Mouse (Mus musculus) neural tube, embryonic 11.5 days (tissue): ENCODE results near the gene Ostn. TPM values are rescaled to one million over a fixed set of nuclear protein-coding genes. Genes with fewer than 3 reads are reported as not detected.
"Not testable (repeated sequence)": the region's sequence is repeated elsewhere in the genome, so short reads cannot be mapped to it uniquely, and the experiment has no call there.

Experiments
- ATAC-seq: fragments of 200-750 bp; cut with Nextera tagmentation; 2 replicates; pipeline ENCODE4 v1.8.0; 2017; ENCODE audit warnings: moderate number of reproducible peaks, mild to moderate bottlenecking, moderate TSS enrichment, moderate library complexity; ENCODE audit not compliant: insufficient read depth, low FRiP score, low TSS enrichment
- DNase-seq: peaks from one replicate; pipeline ENCODE4 v3.0.0-alpha.2; 2015; ENCODE audit warnings: low spot score
- H3K27ac ChIP-seq: fragments of 300-500 bp; sonication (generic); 2 replicates; pipeline ENCODE4 v1.5.1; 2014; ENCODE audit warnings: low read depth, mild to moderate bottlenecking, low read length
- H3K27me3 ChIP-seq: fragments of 300-500 bp; sonication (generic); 2 replicates; pipeline ENCODE4 v1.6.1; 2014; ENCODE audit warnings: mild to moderate bottlenecking, low read length, mixed read lengths; ENCODE audit not compliant: control insufficient read depth, insufficient read depth
- H3K36me3 ChIP-seq: fragments of 300-500 bp; sonication (generic); 2 replicates; pipeline ENCODE4 v1.6.1; 2014; ENCODE audit warnings: mild to moderate bottlenecking, low read length, moderate library complexity, mixed read lengths; ENCODE audit not compliant: control insufficient read depth, insufficient read depth
- H3K4me1 ChIP-seq: fragments of 300-500 bp; sonication (generic); 2 replicates; pipeline ENCODE4 v1.6.1; 2014; ENCODE audit warnings: low read length, mixed read lengths; ENCODE audit not compliant: control insufficient read depth, insufficient read depth
- H3K4me2 ChIP-seq: fragments of 300-500 bp; sonication (generic); 2 replicates; pipeline ENCODE4 v1.6.1; 2014; ENCODE audit warnings: low read depth, mild to moderate bottlenecking, moderate library complexity
- H3K4me3 ChIP-seq: fragments of 300-500 bp; sonication (generic); 2 replicates; pipeline ENCODE4 v1.5.1; 2014; ENCODE audit warnings: low read depth, low read length
- H3K9ac ChIP-seq: fragments of 300-500 bp; sonication (generic); 2 replicates; pipeline ENCODE4 v1.6.1; 2014; ENCODE audit warnings: mild to moderate bottlenecking, low read length
- H3K9me3 ChIP-seq: fragments of 300-500 bp; sonication (generic); 2 replicates; pipeline ENCODE4 v1.6.1; 2016; ENCODE audit warnings: low read length; ENCODE audit not compliant: control insufficient read depth
- WGBS: fragments of 180-500 bp; shearing (Covaris S2); extraction: QIAGEN DNeasy Blood & Tissue Kit; methylation state at CpG from one replicate; pipeline ENCODE4 v1.1.7; 2014; 5-methylcytosine and 5-hydroxymethylcytosine counted together
- polyA plus RNA-seq: library from polyadenylated mRNA; unstranded; fragments of >200 nt; fragmentation: Nextera tagmentation; extraction: Ambion mirVana; gene quantifications from 2 replicates; pipeline ENCODE4 v1.2.1, GENCODE M21; 2014

The Ostn gene
- polyA plus RNA-seq: not detected in 2 replicates

DNA sequence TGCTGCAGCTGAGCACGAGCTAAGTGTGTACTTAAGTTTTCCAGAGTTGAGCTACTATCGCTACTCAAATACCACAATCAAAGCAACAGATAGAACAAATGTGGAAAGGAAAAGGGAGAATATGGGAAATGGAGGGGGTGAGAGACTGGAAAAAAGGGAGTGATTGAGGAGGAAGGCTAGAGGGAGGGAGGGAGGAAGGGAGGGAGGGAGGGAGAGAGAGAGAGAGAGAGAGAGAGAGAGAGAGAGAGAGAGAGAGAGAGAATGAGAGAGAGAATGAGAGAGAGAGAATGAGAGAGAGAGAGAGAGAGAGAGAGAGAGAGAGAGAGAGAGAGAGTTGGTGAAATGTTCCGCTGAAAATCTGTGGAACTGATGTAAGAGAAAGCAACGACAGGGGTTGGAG is at the start of gene Ostn:
Gene Ostn (plus strand): TSS at position 301 of the 400 bp plus-strand sequence.
- H3K9ac ChIP-seq, H3K27ac ChIP-seq, ATAC-seq, H3K36me3 ChIP-seq, H3K9me3 ChIP-seq, DNase-seq, H3K4me3 ChIP-seq, H3K27me3 ChIP-seq, H3K4me2 ChIP-seq, H3K4me1 ChIP-seq: not testable (repeated sequence)
- 75% methylated on average over 4 of the region's 4 CpGs for WGBS

GRCm38 (mm10) chr16:27268748-27269147 is 38.5 kb upstream of the Ostn start:
- no peak overlapping the region for H3K27ac ChIP-seq
- H3K9me3 ChIP-seq: no peaks in the 10 kb centered on the region
- no peak overlapping the region for H3K9ac ChIP-seq
- no peaks in the 10 kb centered on the region for H3K4me1 ChIP-seq
- DNase-seq (no peak), ATAC-seq (no peak)
- no peaks in the 10 kb centered on the region for H3K36me3 ChIP-seq
- 89% methylated on average over 4 of the region's 4 CpGs for WGBS
- no peak overlapping the region for H3K4me3 ChIP-seq
- no peak overlapping the region for H3K4me2 ChIP-seq
- H3K27me3 ChIP-seq: no peaks in the 10 kb centered on the region

DNA sequence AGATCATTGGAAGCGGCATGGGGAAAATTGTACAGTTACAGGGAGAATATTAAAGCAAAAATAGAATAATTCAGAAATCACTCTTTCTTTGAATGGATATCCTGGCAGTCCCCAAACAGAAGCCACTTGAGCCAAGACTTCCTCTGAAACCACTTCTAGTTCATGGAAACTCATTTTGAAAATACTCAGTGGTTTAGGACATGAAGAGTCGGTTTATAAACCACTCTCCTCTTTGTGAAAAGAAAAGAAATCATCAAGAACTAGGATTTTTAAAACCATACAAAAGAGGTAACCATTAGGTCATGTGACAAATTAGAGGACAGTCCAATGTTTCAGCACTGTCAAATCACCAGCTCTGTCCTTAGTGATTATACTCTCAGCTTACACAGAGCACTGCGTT is 19.9 kb upstream of the Ostn start:
- Histone ChIP-seq H3K4me1 (no peaks in the 10 kb centered on the region), H3K9me3 (no peaks in the 10 kb centered on the region), H3K4me2 (no peak overlapping the region), H3K36me3 (no peaks in the 10 kb centered on the region), H3K27me3 (no peaks in the 10 kb centered on the region), H3K9ac (no peak overlapping the region), H3K27ac (no peak overlapping the region), H3K4me3 (no peak overlapping the region)
- no peak for ATAC-seq
- WGBS: 93% methylated on average over 3 of the region's 3 CpGs
- no peak for DNase-seq

GRCm38 (mm10) chr16:27296508-27296907 is 10.8 kb upstream of the Ostn start:
- ATAC-seq (no peak), DNase-seq (no peak)
- Histone ChIP-seq H3K27ac (no peak overlapping the region), H3K4me1 (no peaks in the 10 kb centered on the region), H3K4me3 (no peak overlapping the region), H3K9ac (no peak overlapping the region), H3K9me3 (no peaks in the 10 kb centered on the region), H3K27me3 (no peaks in the 10 kb centered on the region), H3K4me2 (no peak overlapping the region), H3K36me3 (no peaks in the 10 kb centered on the region)
- 89% methylated on average over 3 of the region's 3 CpGs for WGBS

- Histone ChIP-seq H3K4me1 (no peaks in the 10 kb centered on the region), H3K4me3 (no peak overlapping the region), H3K9me3 (no peaks in the 10 kb centered on the region), H3K27ac (no peak overlapping the region), H3K9ac (no peak overlapping the region), H3K4me2 (no peak overlapping the region), H3K27me3 (no peaks in the 10 kb centered on the region), H3K36me3 (no peaks in the 10 kb centered on the region)
- WGBS: 91% methylated on average over 2 of the region's 2 CpGs
- no peak for ATAC-seq
- DNase-seq: no peak
These were observed 10.4 kb upstream of the Ostn start for GRCm38 (mm10) chr16:27296929-27297328.

GRCm38 (mm10) chr16:27319099-27319498 is 11.8 kb downstream of the Ostn start:
- Histone ChIP-seq H3K4me1 (no peaks in the 10 kb centered on the region), H3K4me2 (no peak overlapping the region), H3K27ac (no peak overlapping the region), H3K27me3 (no peaks in the 10 kb centered on the region), H3K4me3 (no peak overlapping the region), H3K9me3 (no peaks in the 10 kb centered on the region), H3K36me3 (no peaks in the 10 kb centered on the region), H3K9ac (no peak overlapping the region)
- no peak for DNase-seq
- WGBS: 88% methylated on average over 1 of the region's 1 CpGs
- ATAC-seq: no peak

- Histone ChIP-seq H3K27me3 (no peaks in the 10 kb centered on the region), H3K9ac (no peak overlapping the region), H3K36me3 (no peaks in the 10 kb centered on the region), H3K4me2 (no peak overlapping the region), H3K4me3 (no peak overlapping the region), H3K27ac (no peak overlapping the region), H3K4me1 (no peaks in the 10 kb centered on the region), H3K9me3 (no peaks in the 10 kb centered on the region)
- ATAC-seq: no peak
- DNase-seq: no peak
These were observed 14.8 kb downstream of the Ostn start for GRCm38 (mm10) chr16:27322047-27322446.

- ATAC-seq (no peak), DNase-seq (no peak)
- no peaks in the 10 kb centered on the region for H3K27me3 ChIP-seq
- H3K4me2 ChIP-seq: no peak overlapping the region
- H3K9me3 ChIP-seq: no peaks in the 10 kb centered on the region
- no peak overlapping the region for H3K27ac ChIP-seq
- no peak overlapping the region for H3K9ac ChIP-seq
- no peaks in the 10 kb centered on the region for H3K36me3 ChIP-seq
- H3K4me1 ChIP-seq: no peaks in the 10 kb centered on the region
- 93% methylated on average over 2 of the region's 2 CpGs for WGBS
- H3K4me3 ChIP-seq: no peak overlapping the region
These were observed 19.2 kb downstream of the Ostn start for GRCm38 (mm10) chr16:27326463-27326862.

- H3K36me3 ChIP-seq: no peaks in the 10 kb centered on the region
- ATAC-seq: no peak
- no peaks in the 10 kb centered on the region for H3K27me3 ChIP-seq
- no peaks in the 10 kb centered on the region for H3K4me1 ChIP-seq
- H3K4me2 ChIP-seq: no peak overlapping the region
- 86% methylated on average over 3 of the region's 3 CpGs for WGBS
- H3K9ac ChIP-seq: no peak overlapping the region
- H3K4me3 ChIP-seq: no peak overlapping the region
- H3K9me3 ChIP-seq: no peaks in the 10 kb centered on the region
- DNase-seq: no peak
- no peak overlapping the region for H3K27ac ChIP-seq
These were observed 40.2 kb downstream of the Ostn start for GRCm38 (mm10) chr16:27347521-27347920.
